Mouse (Mus musculus): ENCODE measurements around the gene Igsf9. TPM values are rescaled to one million over a fixed set of nuclear protein-coding genes. Genes with fewer than 3 reads are reported as not detected.
A peak's percentile ranks its signal among the peaks of the same experiment; 100 is the strongest.

Gene Igsf9
- polyA plus RNA-seq, 1 experiment from 2014 or later: 109 TPM

- Histone ChIP-seq H3K27ac (ENCODE audit: low read length) (no peak overlapping the region), H3K36me3 (ENCODE audit: control insufficient read depth, insufficient read depth, low read length) (no peaks in the 10 kb centered on the region), H3K4me1 (ENCODE audit: control insufficient read depth, insufficient read depth, low read length) (peaks cover 9% of the 10 kb centered on the region; the same call in 1 of the 2 replicates), H3K9me3 (ENCODE audit: control insufficient read depth, low read length) (no peaks in the 10 kb centered on the region), H3K9ac (ENCODE audit: low read depth, low read length) (no peak overlapping the region), H3K4me2 (ENCODE audit: low read depth, low read length) (no peak overlapping the region), H3K27me3 (replicated peaks; ENCODE audit: control insufficient read depth, insufficient read depth, low read length) (no peaks in the 10 kb centered on the region), H3K4me3 (ENCODE audit: low read length) (no peak overlapping the region)
- WGBS: 27% methylated on average over 8 of the region's 8 CpGs
- ATAC-seq: peak; percentile 22; the same call in 1 of the 2 replicates
Observed at GRCm38 (mm10) chr1:172530544-172531220, 49.1 kb downstream of the Igsf9 start.

GRCm38 (mm10) chr1:172532551-172532950 lies 51.0 kb downstream of the Igsf9 start:
- Histone ChIP-seq H3K4me3 (ENCODE audit: low read length) (peak overlapping the region; percentile 28; the same call in 1 of the 2 replicates), H3K4me1 (ENCODE audit: control insufficient read depth, insufficient read depth, low read length) (peaks cover 9% of the 10 kb centered on the region; the same call in 1 of the 2 replicates), H3K27ac (ENCODE audit: low read length) (no peak overlapping the region), H3K4me2 (ENCODE audit: low read depth, low read length) (peak overlapping the region; percentile 51), H3K36me3 (ENCODE audit: control insufficient read depth, insufficient read depth, low read length) (no peaks in the 10 kb centered on the region), H3K9ac (ENCODE audit: low read depth, low read length) (no peak overlapping the region), H3K9me3 (ENCODE audit: control insufficient read depth, low read length) (no peaks in the 10 kb centered on the region), H3K27me3 (replicated peaks; ENCODE audit: control insufficient read depth, insufficient read depth, low read length) (no peaks in the 10 kb centered on the region)
- ATAC-seq: peak; percentile 84
- 1% methylated on average over 13 of the region's 13 CpGs for WGBS

- H3K4me2 ChIP-seq (ENCODE audit: low read depth, low read length): no peak overlapping the region
- no peaks in the 10 kb centered on the region for H3K9me3 ChIP-seq (ENCODE audit: control insufficient read depth, low read length)
- H3K27me3 ChIP-seq (replicated peaks; ENCODE audit: control insufficient read depth, insufficient read depth, low read length): no peaks in the 10 kb centered on the region
- no peak for ATAC-seq
- 84% methylated on average over 16 of the region's 16 CpGs for WGBS
- no peak overlapping the region for H3K27ac ChIP-seq (ENCODE audit: low read length)
- no peak overlapping the region for H3K9ac ChIP-seq (ENCODE audit: low read depth, low read length)
- no peaks in the 10 kb centered on the region for H3K36me3 ChIP-seq (ENCODE audit: control insufficient read depth, insufficient read depth, low read length)
- peaks cover 9% of the 10 kb centered on the region; the same call in 1 of the 2 replicates for H3K4me1 ChIP-seq (ENCODE audit: control insufficient read depth, insufficient read depth, low read length)
- H3K4me3 ChIP-seq (ENCODE audit: low read length): no peak overlapping the region
Observed at GRCm38 (mm10) chr1:172535116-172535515, 53.5 kb downstream of the Igsf9 start.

GRCm38 (mm10) chr1:172539827-172540226 lies 58.2 kb downstream of the Igsf9 start:
- no peak overlapping the region for H3K27ac ChIP-seq (ENCODE audit: low read length)
- H3K27me3 ChIP-seq (replicated peaks; ENCODE audit: control insufficient read depth, insufficient read depth, low read length): no peaks in the 10 kb centered on the region
- no peak overlapping the region for H3K4me2 ChIP-seq (ENCODE audit: low read depth, low read length)
- no peak; the same call in 1 of the 2 replicates for ATAC-seq
- no peak overlapping the region for H3K4me3 ChIP-seq (ENCODE audit: low read length)
- H3K36me3 ChIP-seq (ENCODE audit: control insufficient read depth, insufficient read depth, low read length): no peaks in the 10 kb centered on the region
- no peak overlapping the region for H3K9ac ChIP-seq (ENCODE audit: low read depth, low read length)
- H3K9me3 ChIP-seq (ENCODE audit: control insufficient read depth, low read length): no peaks in the 10 kb centered on the region
- no peaks in the 10 kb centered on the region for H3K4me1 ChIP-seq (ENCODE audit: control insufficient read depth, insufficient read depth, low read length)
- 61% methylated on average over 6 of the region's 6 CpGs for WGBS

GRCm38 (mm10) chr1:172540283-172540820 lies 58.8 kb downstream of the Igsf9 start:
- H3K4me3 ChIP-seq (ENCODE audit: low read length): no peak overlapping the region
- no peak overlapping the region for H3K4me2 ChIP-seq (ENCODE audit: low read depth, low read length)
- no peaks in the 10 kb centered on the region for H3K36me3 ChIP-seq (ENCODE audit: control insufficient read depth, insufficient read depth, low read length)
- no peak overlapping the region for H3K27ac ChIP-seq (ENCODE audit: low read length)
- 63% methylated on average over 11 of the region's 11 CpGs for WGBS
- ATAC-seq: no peak
- H3K4me1 ChIP-seq (ENCODE audit: control insufficient read depth, insufficient read depth, low read length): no peaks in the 10 kb centered on the region
- no peaks in the 10 kb centered on the region for H3K27me3 ChIP-seq (replicated peaks; ENCODE audit: control insufficient read depth, insufficient read depth, low read length)
- no peak overlapping the region for H3K9ac ChIP-seq (ENCODE audit: low read depth, low read length)
- H3K9me3 ChIP-seq (ENCODE audit: control insufficient read depth, low read length): no peaks in the 10 kb centered on the region

- no peak overlapping the region for H3K4me2 ChIP-seq (ENCODE audit: low read depth, low read length)
- no peak overlapping the region for H3K27ac ChIP-seq (ENCODE audit: low read length)
- no peaks in the 10 kb centered on the region for H3K36me3 ChIP-seq (ENCODE audit: control insufficient read depth, insufficient read depth, low read length)
- WGBS: 81% methylated on average over 4 of the region's 4 CpGs
- H3K27me3 ChIP-seq (replicated peaks; ENCODE audit: control insufficient read depth, insufficient read depth, low read length): no peaks in the 10 kb centered on the region
- H3K4me1 ChIP-seq (ENCODE audit: control insufficient read depth, insufficient read depth, low read length): peaks cover 10% of the 10 kb centered on the region
- no peak for ATAC-seq
- no peak overlapping the region for H3K9ac ChIP-seq (ENCODE audit: low read depth, low read length)
- H3K4me3 ChIP-seq (ENCODE audit: low read length): no peak overlapping the region
- H3K9me3 ChIP-seq (ENCODE audit: control insufficient read depth, low read length): no peaks in the 10 kb centered on the region
Observed at GRCm38 (mm10) chr1:172546062-172546461, 64.5 kb downstream of the Igsf9 start.

Other genes with a start within 250 kb of the Igsf9 start
- gene Atp1a4, start 223.4 kb upstream of the Igsf9 start, polyA plus RNA-seq (2015; fragmentation: Nextera tagmentation; extraction: Ambion mirVana): not detected in 2 replicates
- 43.1 and 45.2 TPM in 2 replicates for gene Igsf8, start 220.1 kb upstream of the Igsf9 start, polyA plus RNA-seq (2015; fragmentation: Nextera tagmentation; extraction: Ambion mirVana)
- 3.1 and 3.2 TPM in 2 replicates for gene Atp1a2, start 183.7 kb upstream of the Igsf9 start, polyA plus RNA-seq (2015; fragmentation: Nextera tagmentation; extraction: Ambion mirVana)
- not detected in 2 replicates for gene Kcnj9, start 152.5 kb upstream of the Igsf9 start, polyA plus RNA-seq (2015; fragmentation: Nextera tagmentation; extraction: Ambion mirVana)
- gene Kcnj10, start 140.6 kb upstream of the Igsf9 start, polyA plus RNA-seq (2015; fragmentation: Nextera tagmentation; extraction: Ambion mirVana): 0.07 and 0.10 TPM in 2 replicates
- 5.0 and 5.6 TPM in 2 replicates for gene Pigm, start 105.2 kb upstream of the Igsf9 start, polyA plus RNA-seq (2015; fragmentation: Nextera tagmentation; extraction: Ambion mirVana)
- 1.6 and 2.3 TPM in 2 replicates for gene Slamf9, start 6.4 kb upstream of the Igsf9 start, polyA plus RNA-seq (2015; fragmentation: Nextera tagmentation; extraction: Ambion mirVana)
- 469 and 470 TPM in 2 replicates for gene Tagln2, start 18.3 kb downstream of the Igsf9 start, polyA plus RNA-seq (2015; fragmentation: Nextera tagmentation; extraction: Ambion mirVana)
- 1.1 and 1.3 TPM in 2 replicates for gene Cfap45, start 39.0 kb downstream of the Igsf9 start, polyA plus RNA-seq (2015; fragmentation: Nextera tagmentation; extraction: Ambion mirVana)
- gene Vsig8, start 74.2 kb downstream of the Igsf9 start, polyA plus RNA-seq (2015; fragmentation: Nextera tagmentation; extraction: Ambion mirVana): 0.15 and 0.31 TPM in 2 replicates
- gene Slamf8, start 108.8 kb downstream of the Igsf9 start, polyA plus RNA-seq (2015; fragmentation: Nextera tagmentation; extraction: Ambion mirVana): 0.64 and 0.66 TPM in 2 replicates
- not detected in 2 replicates for gene Fcrl6, start 120.8 kb downstream of the Igsf9 start, polyA plus RNA-seq (2015; fragmentation: Nextera tagmentation; extraction: Ambion mirVana)
- 14.1 and 15.8 TPM in 2 replicates for gene Dusp23, start 151.2 kb downstream of the Igsf9 start, polyA plus RNA-seq (2015; fragmentation: Nextera tagmentation; extraction: Ambion mirVana)
- gene Crp, start 216.3 kb downstream of the Igsf9 start, polyA plus RNA-seq (2015; fragmentation: Nextera tagmentation; extraction: Ambion mirVana): 1.1 and 1.3 TPM in 2 replicates

All from intestine, embryonic 16.5 days (tissue).